Mouse (Mus musculus) embryo, embryonic 10.5 days (tissue): ENCODE data around the gene Clk2.
A peak's percentile ranks its signal among the peaks of the same experiment; 100 is the strongest.
"Not testable (repeated sequence)": the region's sequence is repeated elsewhere in the genome, so short reads cannot be mapped to it uniquely, and the experiment has no call there.

ENCODE experiments used
- DNase-seq: peaks from one replicate; pipeline ENCODE4 v3.0.0-alpha.2; 2015; ENCODE audit warnings: low spot score

Gene Clk2

GRCm38 (mm10) chr3:89190436-89190835 is 25.8 kb downstream of the Clk2 start:
- no peak for DNase-seq

- no peak for DNase-seq
Measured at GRCm38 (mm10) chr3:89193351-89193750, 28.8 kb downstream of the Clk2 start.

DNA sequence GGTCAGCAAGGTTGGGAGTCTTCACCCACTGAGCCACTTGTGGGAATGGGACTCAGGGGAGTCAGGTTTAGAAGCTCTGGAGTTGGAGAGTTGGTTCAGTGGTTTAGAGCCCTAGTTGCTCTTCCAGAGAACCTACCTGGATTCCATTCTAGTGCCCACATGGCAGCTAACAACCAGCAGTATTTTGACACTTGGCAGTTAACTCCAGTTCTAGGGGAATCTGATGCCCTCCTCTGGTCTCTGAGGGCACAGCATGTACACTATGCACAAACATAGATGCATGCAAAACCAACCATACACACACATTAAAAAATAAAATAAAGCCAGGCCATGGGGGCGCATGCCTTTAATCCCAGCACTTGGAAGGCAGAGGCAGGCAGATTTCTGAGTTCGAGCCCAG is 29.3 kb downstream of the Clk2 start:
- DNase-seq = no peak

DNA sequence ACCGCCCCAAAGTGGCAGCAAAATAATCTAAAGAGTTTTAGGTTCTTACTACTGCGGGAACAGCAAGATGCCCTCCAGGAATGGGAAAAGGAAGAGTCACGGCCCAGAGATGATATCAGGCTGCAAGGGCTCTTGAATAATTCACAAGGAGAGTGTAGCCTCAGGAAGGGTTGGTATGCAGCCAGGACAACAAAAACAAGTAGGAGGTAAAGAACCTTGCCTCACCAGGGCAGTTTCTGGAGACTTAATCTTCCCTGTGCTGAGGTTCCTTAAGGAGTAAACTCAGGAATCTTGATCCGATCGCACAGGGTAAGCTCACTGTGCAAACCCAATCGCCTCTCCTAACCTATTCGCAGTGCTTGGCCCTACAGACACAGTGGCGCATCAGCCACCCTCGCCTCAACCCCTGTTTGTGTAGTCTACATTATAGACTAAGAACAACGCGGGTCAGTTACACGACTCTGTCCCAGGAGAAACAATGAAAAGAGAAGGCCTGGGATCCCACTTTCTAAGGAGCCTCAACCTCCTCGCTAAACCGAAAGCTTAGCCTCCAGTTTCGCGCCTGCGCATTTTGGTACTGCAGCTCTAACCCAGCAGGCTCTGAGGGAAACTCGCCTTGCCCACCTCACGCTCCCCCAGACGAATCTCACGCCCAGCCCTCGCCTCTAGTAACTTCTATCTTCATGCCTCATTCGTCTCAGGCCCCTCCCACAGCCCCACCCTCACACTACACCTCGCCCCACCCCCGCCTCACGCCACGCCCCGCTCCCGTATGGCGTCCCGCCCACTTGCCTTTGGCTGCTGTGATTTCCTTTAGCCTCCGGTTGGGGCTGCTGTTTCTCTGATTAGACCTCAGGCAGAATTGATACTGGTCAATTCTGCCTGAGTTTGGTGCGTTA is 31.6 kb downstream of the Clk2 start:
- DNase-seq = peak; percentile 97

DNA sequence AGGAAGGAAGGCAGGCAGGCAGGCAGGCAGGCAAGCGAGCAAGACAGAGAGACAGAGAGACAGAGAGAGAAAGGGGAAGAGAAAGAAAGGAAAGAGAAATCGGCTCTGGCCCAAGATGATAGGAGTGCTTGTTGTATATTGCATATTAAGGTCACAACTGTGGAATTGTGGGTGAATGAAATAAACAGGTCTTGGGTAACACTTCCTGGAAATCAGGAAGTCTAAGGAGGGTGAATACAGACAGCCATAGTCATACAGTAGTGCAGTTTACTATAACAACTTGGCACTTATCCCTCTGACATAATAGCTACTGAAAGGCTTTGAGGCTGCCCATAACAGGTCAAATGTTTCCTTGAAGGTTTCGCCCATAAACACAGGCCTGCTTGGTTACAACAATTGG is 35.2 kb downstream of the Clk2 start:
- DNase-seq = no peak

DNA sequence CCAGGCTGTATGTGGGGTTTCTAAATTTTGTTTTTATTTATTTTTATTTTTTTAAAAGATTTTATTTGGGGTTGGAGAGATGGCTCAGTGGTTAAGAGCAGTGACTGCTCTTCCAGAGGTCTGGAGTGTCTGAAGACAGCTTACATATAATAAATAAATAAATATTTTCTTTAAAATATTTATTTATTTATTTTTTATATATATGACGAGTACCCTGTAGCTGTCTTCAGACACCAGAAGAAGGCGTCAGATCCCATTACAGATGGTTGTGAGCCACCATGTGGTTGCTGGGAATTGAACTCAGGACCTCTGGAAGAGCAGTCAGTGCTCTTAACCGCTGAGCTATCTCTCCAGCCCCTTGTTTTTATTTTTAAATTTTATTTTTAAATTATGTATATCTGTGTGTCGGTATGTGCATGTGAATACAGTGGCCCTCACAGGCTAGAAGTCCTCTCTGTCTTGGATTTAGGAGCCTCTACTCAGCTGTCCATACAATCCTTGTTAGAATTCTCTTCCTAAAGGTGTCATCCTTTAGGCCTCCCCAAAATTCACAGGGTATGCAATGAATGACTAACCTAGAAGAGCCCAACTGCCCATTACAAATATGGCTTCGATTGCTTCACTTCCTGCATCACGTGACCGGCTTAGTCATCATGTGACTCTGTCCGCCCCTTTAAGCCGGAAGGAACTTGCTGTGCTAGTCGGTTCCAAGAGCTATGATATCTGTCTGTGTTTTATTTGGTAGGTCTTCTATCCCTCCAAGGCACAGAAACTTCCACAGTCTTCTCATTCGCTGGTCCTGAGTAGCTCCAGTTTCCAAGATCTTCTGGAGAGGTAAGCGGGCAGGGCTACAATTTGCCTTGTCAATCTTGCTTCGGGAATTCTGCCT is 37.9 kb downstream of the Clk2 start, which contains the start of gene Gba:
TSS of gene Gba (plus strand) at position 676 of the 889 bp plus-strand sequence.
- peak; percentile 97 for DNase-seq

GRCm38 (mm10) chr3:89203142-89203514 is 38.5 kb downstream of the Clk2 start:
- no peak for DNase-seq

GRCm38 (mm10) chr3:89206079-89206478 is 41.5 kb downstream of the Clk2 start:
- no peak for DNase-seq

GRCm38 (mm10) chr3:89206695-89207094 is 42.1 kb downstream of the Clk2 start:
- no peak for DNase-seq

- no peak for DNase-seq
Measured at GRCm38 (mm10) chr3:89208075-89208657, 43.6 kb downstream of the Clk2 start.

- no peak for DNase-seq
Measured at GRCm38 (mm10) chr3:89208736-89209135, 44.1 kb downstream of the Clk2 start.

DNA sequence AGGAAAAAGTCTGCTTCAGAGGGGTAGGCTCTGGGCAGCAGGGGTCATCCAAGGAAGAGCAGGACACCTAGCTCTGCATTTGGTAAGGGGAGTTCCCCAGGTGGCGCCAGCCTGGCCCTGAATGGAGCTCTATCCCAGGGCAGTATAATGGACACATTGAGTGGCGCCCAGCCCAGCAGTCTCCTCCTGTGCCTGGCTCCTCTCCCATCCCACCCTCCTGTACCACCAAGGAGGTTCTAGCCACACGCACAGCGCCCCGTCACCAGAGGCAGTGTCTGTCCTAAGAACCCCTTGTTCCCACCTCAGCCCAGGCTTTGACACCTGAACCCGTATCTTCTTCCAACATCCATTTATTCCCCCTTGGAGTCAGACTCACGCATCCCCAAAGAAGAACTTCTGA is 45.1 kb downstream of the Clk2 start:
- no peak for DNase-seq

DNA sequence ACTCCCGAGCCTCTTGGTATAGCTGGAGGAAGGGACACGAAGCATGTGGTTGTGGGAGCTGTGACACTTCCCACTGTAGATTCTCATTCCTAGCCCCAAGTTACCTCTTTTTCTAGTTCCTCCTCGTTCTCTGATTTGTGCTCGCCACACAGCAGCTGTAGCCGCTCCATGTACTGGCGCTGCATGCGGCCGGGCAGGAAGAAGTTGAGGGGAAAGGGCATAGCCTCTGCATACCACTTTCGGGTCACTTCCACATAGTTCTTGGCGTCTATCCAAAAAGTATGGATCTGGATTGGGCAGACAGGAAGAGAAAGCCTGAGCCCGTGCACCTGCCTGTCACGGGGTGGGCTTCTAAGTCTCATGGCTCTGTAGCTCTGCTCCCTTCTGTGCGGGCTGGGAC is 45.6 kb downstream of the Clk2 start:
- no peak for DNase-seq

DNA sequence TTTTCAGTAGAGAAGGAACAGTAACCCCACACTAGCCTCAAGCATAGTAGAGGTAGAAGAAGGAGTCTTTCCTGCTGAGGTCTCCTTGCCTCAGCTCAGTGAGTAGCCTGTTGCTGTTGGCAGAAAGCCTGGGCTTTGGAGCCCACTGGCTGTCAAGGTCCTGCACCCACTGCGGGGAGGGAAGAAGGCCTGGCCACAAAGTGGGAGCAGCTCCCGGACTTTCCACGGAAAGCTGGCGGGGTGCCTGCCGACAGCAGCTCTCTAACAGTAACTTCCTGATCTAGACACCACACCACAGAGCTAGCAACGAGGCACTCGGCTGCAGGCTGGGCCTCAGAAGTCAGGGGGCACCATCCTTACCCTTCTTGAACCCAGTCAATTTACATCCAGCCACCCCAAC is 46.1 kb downstream of the Clk2 start:
- DNase-seq = no peak

DNA sequence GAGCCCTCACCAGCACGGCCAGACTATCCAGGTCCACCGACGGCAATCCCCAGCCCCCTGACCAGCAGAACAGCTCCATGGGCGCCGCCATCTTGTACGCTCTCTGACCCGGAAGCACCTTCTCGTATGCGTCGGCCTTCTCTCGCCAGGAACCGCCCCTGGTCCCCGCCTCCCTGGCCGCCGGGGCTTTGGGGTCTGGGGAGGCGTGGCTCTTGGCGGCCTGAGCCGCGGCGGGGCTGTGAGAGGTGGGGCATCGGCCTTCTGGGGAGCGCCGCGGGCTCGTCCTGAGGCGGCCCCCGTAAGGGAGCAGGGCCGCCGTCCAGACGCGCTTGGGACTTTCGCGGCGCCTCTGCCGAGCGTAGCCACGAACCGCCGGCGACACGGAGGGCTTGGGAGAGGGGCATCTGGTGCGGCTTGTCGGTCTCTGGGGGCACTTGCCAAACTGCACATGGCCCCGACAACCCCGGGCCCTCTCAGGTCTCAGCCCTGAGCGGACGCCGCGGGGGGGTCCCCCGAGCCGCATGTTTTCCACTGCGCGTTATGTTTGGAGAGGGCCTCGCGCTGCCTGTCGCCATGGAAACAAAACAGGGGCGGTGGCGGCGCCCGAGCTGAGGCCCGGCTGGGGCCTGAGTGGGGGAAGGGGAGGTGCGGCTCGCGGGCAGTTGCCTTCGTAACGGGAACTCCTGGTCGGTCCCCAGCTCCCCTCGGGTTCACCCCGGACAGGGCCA is 49.4 kb downstream of the Clk2 start:
- peak; percentile 98 for DNase-seq

DNA sequence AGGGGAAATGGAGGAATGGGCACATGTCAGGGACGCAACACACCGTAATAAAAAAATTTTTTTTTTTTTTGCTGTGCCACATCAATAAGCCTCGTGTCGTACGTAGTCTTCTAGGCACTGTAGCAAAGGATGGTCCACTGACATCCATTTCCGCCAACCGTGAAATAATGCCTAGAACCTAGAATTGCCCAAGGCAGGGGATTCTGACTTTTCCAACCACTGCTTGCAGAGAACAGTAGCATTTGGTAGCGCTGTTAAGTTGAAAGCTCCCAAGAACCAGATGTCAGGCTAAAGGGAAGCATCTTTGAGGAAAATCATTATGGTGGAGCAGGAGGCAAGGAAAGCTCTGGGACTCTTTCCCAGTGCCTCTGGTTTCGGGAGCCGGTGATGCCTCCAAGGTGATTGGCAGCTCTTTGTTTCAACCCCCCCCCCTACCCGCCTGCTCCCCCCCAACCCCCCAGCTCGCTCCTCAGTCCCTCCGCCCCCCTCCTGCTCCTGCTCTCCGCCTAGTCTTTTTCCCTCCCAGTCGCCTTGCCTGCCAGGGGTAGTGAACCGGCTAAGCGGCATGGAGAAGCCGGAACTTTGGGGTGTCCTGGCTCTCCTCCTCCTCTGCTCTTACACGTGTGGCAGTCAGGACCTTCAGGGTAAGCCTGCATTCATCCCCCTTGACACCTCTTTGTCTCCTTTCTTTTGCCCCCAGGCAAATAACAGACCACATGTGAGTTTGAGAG is 50.3 kb downstream of the Clk2 start, which contains the start of gene Thbs3:
TSS of gene Thbs3 (plus strand) at position 500 of the 731 bp plus-strand sequence.
- peak; percentile 76 for DNase-seq

DNA sequence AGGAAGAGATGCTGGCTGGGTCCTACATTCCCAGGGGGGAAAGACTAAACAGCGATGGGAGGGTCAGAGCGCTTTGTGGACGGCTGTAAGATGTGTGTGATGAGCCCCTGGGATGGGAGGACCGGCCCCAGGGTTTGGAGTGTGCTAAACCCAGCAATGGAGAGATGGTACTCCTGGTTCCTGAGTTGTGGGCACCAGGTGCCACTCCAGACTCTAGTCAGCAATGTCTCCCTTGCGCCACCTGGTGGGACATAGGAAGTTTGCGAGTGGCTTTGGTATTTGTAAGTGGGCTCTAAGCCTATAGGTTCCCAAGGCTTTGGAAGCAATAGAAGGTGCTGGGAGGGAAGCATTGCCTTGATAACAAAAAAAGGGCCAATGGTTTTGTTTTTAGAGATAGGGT is 51.3 kb downstream of the Clk2 start:
- peak; percentile 97 for DNase-seq

DNA sequence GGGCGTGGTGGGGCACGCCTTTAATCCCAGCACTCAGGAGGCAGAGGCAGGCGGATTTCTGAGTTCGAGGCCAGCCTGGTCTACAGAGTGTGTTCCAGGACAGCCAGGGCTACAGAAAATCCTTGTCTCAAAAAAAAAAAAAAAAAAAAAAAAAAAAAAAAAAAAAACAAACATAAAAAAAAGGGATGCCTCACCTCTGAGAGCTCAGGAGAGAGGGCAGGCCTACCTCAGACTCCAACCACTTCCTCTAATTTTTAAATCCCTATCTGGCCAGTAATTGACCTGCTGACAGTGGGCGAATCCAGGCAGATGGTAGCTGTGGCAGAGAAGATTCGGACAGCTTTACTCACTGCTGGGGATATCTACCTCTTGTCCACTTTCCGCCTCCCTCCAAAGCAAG is 51.8 kb downstream of the Clk2 start:
- DNase-seq = not testable (repeated sequence)

GRCm38 (mm10) chr3:89218271-89218670 is 53.7 kb downstream of the Clk2 start:
- DNase-seq = no peak

- DNase-seq = no peak
Measured at GRCm38 (mm10) chr3:89219546-89219945, 55.0 kb downstream of the Clk2 start.

- DNase-seq = no peak
Measured at GRCm38 (mm10) chr3:89221167-89221566, 56.6 kb downstream of the Clk2 start.
